Mouse (Mus musculus): ENCODE data around the gene Gm5346.
"Not testable (repeated sequence)": the region's sequence is repeated elsewhere in the genome, so short reads cannot be mapped to it uniquely, and the experiment has no call there.

Gm5346 gene

DNA sequence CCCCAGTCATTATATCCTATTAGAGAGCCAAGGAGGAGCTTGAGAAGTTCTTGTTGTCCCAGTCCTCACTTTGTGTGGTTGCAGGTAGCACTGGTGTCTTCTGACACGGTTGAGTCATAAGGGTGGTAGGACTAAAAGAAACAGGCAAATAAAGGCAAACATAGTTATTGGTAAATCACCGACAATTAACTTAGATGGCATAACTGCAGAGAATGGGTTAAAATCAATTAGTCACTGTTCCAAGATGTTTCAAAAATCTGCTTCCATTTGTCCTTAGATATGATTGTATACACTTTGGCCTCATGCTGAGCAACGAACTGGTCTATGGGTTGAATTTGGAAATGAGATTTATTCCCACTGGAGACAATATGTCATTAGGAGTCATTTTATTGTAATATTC is at the start of gene Gm5346:
Gm5346 (minus strand) TSS at position 101 of the 400 bp plus-strand sequence.
- DNase-seq, result no peak

DNA sequence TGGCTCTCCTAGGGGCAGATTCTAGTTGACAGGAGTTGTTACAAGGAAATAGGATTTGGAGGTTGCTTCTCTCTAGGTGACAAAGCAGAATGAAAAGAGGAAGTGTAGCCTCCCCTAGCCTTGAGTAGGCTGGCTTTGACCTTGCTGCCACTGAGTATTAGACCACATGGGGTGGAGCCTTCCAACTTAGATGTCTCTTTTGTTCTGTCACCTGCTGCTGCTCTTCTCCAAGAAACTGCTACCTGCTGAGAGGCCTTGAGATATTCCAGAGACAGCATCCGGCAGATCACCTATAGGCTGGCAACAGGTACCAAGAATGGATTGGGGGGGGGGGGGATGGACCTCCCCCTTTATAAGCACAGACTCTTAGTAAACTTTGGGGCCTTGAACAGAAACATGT is 11.0 kb downstream of the Gm5346 start:
- DNase-seq, result no peak

DNA sequence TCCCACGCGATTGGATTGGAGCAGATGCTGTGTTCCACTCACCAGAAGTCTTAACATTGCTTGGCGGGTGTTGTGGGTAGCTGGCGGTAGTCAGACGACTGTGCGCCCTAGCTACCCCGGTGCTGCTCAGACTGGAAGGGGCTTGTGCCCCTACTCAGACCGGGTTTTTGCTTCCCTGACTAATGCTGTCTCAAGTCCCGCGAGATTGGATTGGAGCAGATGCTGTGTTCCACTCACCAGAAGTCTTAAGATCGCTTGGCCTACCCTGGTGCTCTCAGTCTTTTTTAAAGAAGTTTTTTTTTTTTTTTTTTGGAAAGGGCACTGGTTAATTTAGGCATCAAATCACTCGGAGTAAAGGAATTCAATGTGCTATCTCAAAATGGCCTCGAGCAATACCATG is 23.4 kb downstream of the Gm5346 start:
- not testable (repeated sequence) for DNase-seq

DNA sequence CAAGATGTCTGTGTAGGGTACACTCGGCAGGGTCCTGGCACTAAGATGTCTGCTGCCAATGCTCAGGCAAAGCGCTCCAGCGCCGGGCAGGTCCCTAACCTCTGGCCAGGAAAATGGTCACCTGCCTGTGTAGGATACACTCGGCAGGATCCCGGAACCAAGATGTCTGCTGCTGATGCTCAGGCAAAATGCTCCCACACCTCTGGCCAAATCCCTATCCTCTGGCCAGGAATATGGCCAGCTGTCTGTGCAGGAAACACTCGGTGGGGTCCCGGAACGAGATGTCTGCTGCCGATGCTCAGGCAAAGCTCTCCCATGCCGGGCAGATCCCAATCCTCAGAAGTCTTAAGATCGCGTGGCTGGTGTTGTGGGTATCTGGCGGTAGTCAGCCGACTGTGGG is 23.9 kb downstream of the Gm5346 start:
- DNase-seq, result not testable (repeated sequence)

DNA sequence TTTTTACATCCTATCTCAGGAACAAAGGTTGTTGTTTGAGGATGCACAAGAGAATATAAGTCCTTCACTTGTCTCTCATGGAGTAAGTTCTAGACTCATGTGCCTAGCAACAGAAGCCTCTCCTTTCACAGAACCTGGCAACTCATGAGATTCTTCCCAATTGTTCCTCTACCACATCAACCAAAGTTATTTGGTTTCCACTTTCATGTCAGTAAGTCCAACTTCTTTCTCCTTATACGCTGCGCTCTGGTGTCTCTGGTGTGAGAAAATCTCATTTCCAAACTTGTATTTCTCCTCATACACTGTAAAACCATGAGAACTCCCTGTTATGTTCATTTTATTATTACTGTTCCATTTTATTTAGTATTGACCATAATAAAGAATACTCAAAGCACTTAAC is 50.5 kb downstream of the Gm5346 start, which contains the start of gene Adam26a:
Adam26a (minus strand) TSS at position 101 of the 400 bp plus-strand sequence.
- DNase-seq, result not testable (repeated sequence)

All from liver (tissue).